Mouse (Mus musculus) E14TG2a.4 (cell line): ENCODE measurements at regions not wholly inside any gene's neighbourhood (a gene's known extent, or its start where the extent isn't known, plus 50 kb on each side); places are given as distances from the start of the nearest gene placed in this dataset.
A peak's percentile ranks its signal among the peaks of the same experiment; 100 is the strongest.

ENCODE experiments used
- CTCF ChIP-seq: conservative IDR thresholded peaks from 2 replicates; pipeline ENCODE4 v1.5.1; 2014; ENCODE audit warnings: low read length
- NANOG ChIP-seq: IDR thresholded peaks from 2 replicates; pipeline ENCODE4 v1.6.1; 2014; ENCODE audit warnings: borderline replicate concordance, low read length, mixed read lengths

- TF ChIP-seq CTCF: no peak
- TF ChIP-seq NANOG: peak; percentile 41; the same call in 1 of the 2 replicates
Measured at GRCm38 (mm10) chr16:29972741-29973141, 91.4 kb upstream of the Hes1 start.
